Mouse (Mus musculus) cerebellum, adult 2 months (tissue): ENCODE data around the gene Def6.

Experiments used
- CTCF ChIP-seq: fragments of 200-500 bp; IDR thresholded peaks from 2 replicates; pipeline ENCODE4 v1.5.1; 2011; ENCODE audit warnings: low read depth, mild to moderate bottlenecking, control low read depth, low read length, moderate library complexity, borderline replicate concordance; ENCODE audit not compliant: insufficient read depth
- POLR2A ChIP-seq: fragments of 200-500 bp; IDR thresholded peaks from 2 replicates; pipeline ENCODE4 v1.6.1; 2011; ENCODE audit warnings: low read length, control low read depth, borderline replicate concordance; ENCODE audit not compliant: insufficient read depth

- no peak for TF ChIP-seq CTCF
- no peak for TF ChIP-seq POLR2A
Measured at GRCm38 (mm10) chr17:28258325-28258724, 50.7 kb downstream of the Def6 start.
